ENCODE assay signal across 8 mouse cellular contexts in the genomic region with DNA sequence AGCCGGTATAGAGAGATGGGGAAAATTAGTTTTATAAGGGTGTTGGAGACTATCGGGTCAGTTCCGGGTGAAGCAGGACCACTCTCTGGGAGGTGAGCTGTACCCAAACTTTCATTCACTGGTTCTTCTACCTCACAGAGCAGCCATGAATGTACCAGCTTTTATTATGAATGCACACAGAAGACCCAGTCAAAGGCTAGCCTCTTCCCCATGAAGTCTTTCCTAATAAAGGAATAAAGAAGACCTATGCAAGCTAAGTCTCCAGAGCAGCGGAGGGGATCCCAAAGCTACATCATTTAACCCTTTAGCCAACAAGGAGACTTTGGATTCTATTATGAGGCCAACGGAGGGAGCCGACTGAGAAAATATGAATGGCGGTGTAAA. TPM values are rescaled to one million over a fixed set of nuclear protein-coding genes. Genes with fewer than 3 reads are reported as not detected.
DNase-seq lines count a peak whose midpoint lies in the region; ATAC-seq and TF ChIP-seq lines count a peak whose summit lies in the region.
"Had no signal": no experiment of that assay in that cellular context is flagged by ENCODE, and none has a peak within 500 bp of the region (broad histone marks: within the 10 kb centered on the region; RNA-seq: fewer than 3 reads in every experiment).

No protein-coding gene starts in this region.

- peaks cover 15% of the 10 kb centered on the region for H3K4me1 ChIP-seq in kidney, postnatal 0 days (replicated peaks; ENCODE audit: insufficient read depth, low read length)
- peaks cover 65% of the 10 kb centered on the region for H3K4me1 ChIP-seq in forebrain, embryonic 12.5 days
- H3K4me1 ChIP-seq in intestine, embryonic 15.5 days (replicated peaks) = peaks cover 29% of the 10 kb centered on the region
- H3K4me1 ChIP-seq in neural tube, embryonic 13.5 days (replicated peaks) = peaks cover 59% of the 10 kb centered on the region

- H3K9me3 ChIP-seq in kidney, postnatal 0 days (replicated peaks; ENCODE audit: low read length) = no peaks in the 10 kb centered on the region
- H3K9me3 ChIP-seq in forebrain, embryonic 12.5 days = no peaks in the 10 kb centered on the region
- H3K9me3 ChIP-seq in intestine, embryonic 15.5 days = no peaks in the 10 kb centered on the region
- H3K9me3 ChIP-seq in neural tube, embryonic 13.5 days = no peaks in the 10 kb centered on the region

- H3K27ac ChIP-seq in kidney, postnatal 0 days = no peak overlapping the region
- H3K27ac ChIP-seq in forebrain, embryonic 12.5 days = peak overlapping the region; percentile 67
- no peak overlapping the region for H3K27ac ChIP-seq in intestine, embryonic 15.5 days
- peak overlapping the region; percentile 49 for H3K27ac ChIP-seq in neural tube, embryonic 13.5 days (replicated peaks)

- no peak for TF ChIP-seq CTCF in kidney, postnatal 0 days (IDR thresholded peaks at IDR 0.05; ENCODE audit: low read depth)

- no peak for DNase-seq in kidney, postnatal 0 days (ENCODE audit: low spot score)
- no peak for DNase-seq in kidney, postnatal 14 days
- DNase-seq in ovary, postnatal 10 days (ENCODE audit: low spot score) = no peak
- DNase-seq in right cerebral cortex, postnatal 4 days = no peak
- DNase-seq: thymus, adult 18-20 months had no signal

- no peak overlapping the region for H3K9ac ChIP-seq in kidney, postnatal 0 days (ENCODE audit: low read depth, low read length)
- no peak overlapping the region for H3K9ac ChIP-seq in forebrain, embryonic 12.5 days
- H3K9ac ChIP-seq in intestine, embryonic 15.5 days = no peak overlapping the region
- peak overlapping the region; percentile 41; the same call in 1 of the 2 replicates for H3K9ac ChIP-seq in neural tube, embryonic 13.5 days

- H3K4me3 ChIP-seq in kidney, postnatal 0 days (replicated peaks; ENCODE audit: low read depth, low read length) = peak overlapping the region; percentile 37; the same call in 1 of the 2 replicates
- peak overlapping the region; percentile 26 for H3K4me3 ChIP-seq in forebrain, embryonic 12.5 days (replicated peaks)
- peak overlapping the region; percentile 23; the same call in 1 of the 2 replicates for H3K4me3 ChIP-seq in intestine, embryonic 15.5 days (replicated peaks)
- peak overlapping the region; percentile 56 for H3K4me3 ChIP-seq in neural tube, embryonic 13.5 days

- no peaks in the 10 kb centered on the region for H3K36me3 ChIP-seq in kidney, postnatal 0 days (ENCODE audit: insufficient read depth, low read length)
- H3K36me3 ChIP-seq in forebrain, embryonic 12.5 days (replicated peaks) = no peaks in the 10 kb centered on the region
- no peaks in the 10 kb centered on the region for H3K36me3 ChIP-seq in intestine, embryonic 15.5 days
- no peaks in the 10 kb centered on the region for H3K36me3 ChIP-seq in neural tube, embryonic 13.5 days

- WGBS in kidney, postnatal 0 days = 2% methylated on average over 7 of the region's 7 CpGs
- WGBS in forebrain, embryonic 12.5 days = under 1% methylated on average over 7 of the region's 7 CpGs
- WGBS in intestine, embryonic 15.5 days = 4% methylated on average over 7 of the region's 7 CpGs
- WGBS in neural tube, embryonic 13.5 days = under 1% methylated on average over 7 of the region's 7 CpGs

- H3K4me2 ChIP-seq in kidney, postnatal 0 days (ENCODE audit: low read length) = peak overlapping the region; percentile 78
- peak overlapping the region; percentile 94 for H3K4me2 ChIP-seq in forebrain, embryonic 12.5 days
- H3K4me2 ChIP-seq in intestine, embryonic 15.5 days (replicated peaks) = peak overlapping the region; percentile 93
- H3K4me2 ChIP-seq in neural tube, embryonic 13.5 days = peak overlapping the region; percentile 96

- peaks cover 40% of the 10 kb centered on the region for H3K27me3 ChIP-seq in kidney, postnatal 0 days (ENCODE audit: insufficient read depth, low read length)
- H3K27me3 ChIP-seq in forebrain, embryonic 12.5 days = peaks cover 55% of the 10 kb centered on the region
- H3K27me3 ChIP-seq in intestine, embryonic 15.5 days (replicated peaks) = peaks cover 63% of the 10 kb centered on the region
- peaks cover 58% of the 10 kb centered on the region for H3K27me3 ChIP-seq in neural tube, embryonic 13.5 days

- no peak for ATAC-seq in kidney, postnatal 0 days (replicated peaks; ENCODE audit: low FRiP score, low read depth)
- peak; percentile 67 for ATAC-seq in forebrain, embryonic 12.5 days (ENCODE audit: low FRiP score)
- ATAC-seq in intestine, embryonic 15.5 days = peak; percentile 7; the same call in 1 of the 2 replicates
- peak; percentile 72 for ATAC-seq in neural tube, embryonic 13.5 days (ENCODE audit: low read depth)

RNA-seq across cellular contexts. Expression of a gene that starts 0.5 kb away (rescaled TPM):
- polyA plus RNA-seq in kidney, postnatal 0 days (2015; fragmentation: Nextera tagmentation; extraction: Ambion mirVana) = 0.34 TPM in 2 replicates
- polyA plus RNA-seq in forebrain, embryonic 12.5 days (2016; fragmentation: Nextera tagmentation; extraction: Ambion mirVana) = 7.9 and 9.6 TPM in 2 replicates
- polyA plus RNA-seq in intestine, embryonic 15.5 days (2015; fragmentation: Nextera tagmentation; extraction: Ambion mirVana) = 0.28 and 0.34 TPM in 2 replicates
- 3.4 and 4.4 TPM in 2 replicates for polyA plus RNA-seq in neural tube, embryonic 13.5 days (2015; fragmentation: Nextera tagmentation; extraction: Ambion mirVana)

Comparison
In these comparisons a context has a peak if more than half of its experiments do, and no peak if none do; other contexts are left out.
1. H3K27ac ChIP-seq: peak in forebrain, embryonic 12.5 days (single experiment) and neural tube, embryonic 13.5 days (single experiment); none in kidney, postnatal 0 days (single experiment) and intestine, embryonic 15.5 days (single experiment).
2. Peak in every context shown above with its lines, with median percentiles within 50 percentile points of each other: H3K4me2 ChIP-seq and H3K4me3 ChIP-seq.